Mouse (Mus musculus) lung, embryonic 14.5 days (tissue): Measurements from ENCODE around the gene Irf2. TPM values are rescaled to one million over a fixed set of nuclear protein-coding genes. Genes with fewer than 3 reads are reported as not detected.

Source experiments
- ATAC-seq: fragments of 200-750 bp; cut with Nextera tagmentation; 2 replicates; pipeline ENCODE4 v1.8.0; 2017; ENCODE audit warnings: mild to moderate bottlenecking, moderate TSS enrichment, moderate library complexity; ENCODE audit not compliant: insufficient read depth
- DNase-seq: peaks from one replicate; pipeline ENCODE4 v3.0.0-alpha.2; 2015
- H3K27ac ChIP-seq: fragments of 300-500 bp; sonication (generic); 2 replicates; pipeline ENCODE4 v1.5.1; 2014; ENCODE audit warnings: low read depth, mild to moderate bottlenecking, moderate library complexity
- H3K27me3 ChIP-seq: fragments of 300-500 bp; sonication (generic); 2 replicates; pipeline ENCODE4 v1.6.1; 2014; ENCODE audit warnings: low read length, control low read depth; ENCODE audit not compliant: insufficient read depth
- H3K36me3 ChIP-seq: fragments of 300-500 bp; sonication (generic); 2 replicates; pipeline ENCODE4 v1.6.1; 2014; ENCODE audit warnings: control low read depth; ENCODE audit not compliant: insufficient read depth
- H3K4me1 ChIP-seq: fragments of 300-500 bp; sonication (generic); 2 replicates; pipeline ENCODE4 v1.6.1; 2014; ENCODE audit warnings: antibody characterized with exemption, control low read depth; ENCODE audit not compliant: insufficient read depth
- H3K4me2 ChIP-seq: fragments of 300-500 bp; sonication (generic); 2 replicates; pipeline ENCODE4 v1.6.1; 2014; ENCODE audit warnings: mild to moderate bottlenecking
- H3K4me3 ChIP-seq: fragments of 300-500 bp; sonication (generic); 2 replicates; pipeline ENCODE4 v1.5.1; 2014; ENCODE audit warnings: low read depth, low read length
- H3K9ac ChIP-seq: fragments of 300-500 bp; sonication (generic); 2 replicates; pipeline ENCODE4 v1.6.1; 2014
- H3K9me3 ChIP-seq: fragments of 300-500 bp; sonication (generic); 2 replicates; pipeline ENCODE4 v1.6.1; 2016; ENCODE audit warnings: low read depth, low read length, control low read depth
- CTCF ChIP-seq: IDR thresholded peaks from 2 replicates; pipeline ENCODE4 v1.5.1; 2016; ENCODE audit warnings: antibody characterized with exemption, low read depth
- WGBS: fragments of 180-500 bp; shearing (Covaris S2); extraction: QIAGEN DNeasy Blood & Tissue Kit; methylation state at CpG from one replicate; pipeline ENCODE4 v1.1.7; 2014; 5-methylcytosine and 5-hydroxymethylcytosine counted together
- polyA plus RNA-seq: library from polyadenylated mRNA; unstranded; fragments of >200 nt; fragmentation: Nextera tagmentation; extraction: Ambion mirVana; gene quantifications from 2 replicates; pipeline ENCODE4 v1.2.1, GENCODE M21; 2014

Gene Irf2
- polyA plus RNA-seq, 1 experiment from 2014 or later: 16.8 TPM

- WGBS: 88% methylated on average over 2 of the region's 2 CpGs
- no peak for ATAC-seq
These were observed 34.4 kb upstream of the Irf2 start for GRCm38 (mm10) chr8:46705145-46705544.

GRCm38 (mm10) chr8:46706730-46707129 is 32.8 kb upstream of the Irf2 start:
- ATAC-seq (no peak), DNase-seq (no peak)
- Histone ChIP-seq H3K36me3 (no peaks in the 10 kb centered on the region), H3K27me3 (no peaks in the 10 kb centered on the region), H3K9ac (no peak overlapping the region), H3K27ac (no peak overlapping the region), H3K9me3 (no peaks in the 10 kb centered on the region), H3K4me2 (no peak overlapping the region), H3K4me3 (no peak overlapping the region), H3K4me1 (no peaks in the 10 kb centered on the region)
- no peak for TF ChIP-seq CTCF
- WGBS: 56% methylated on average over 5 of the region's 5 CpGs

More at GRCm38 (mm10) chr8:46705145-46705544, 34.4 kb upstream of the Irf2 start:
- Histone ChIP-seq H3K9ac (no peak overlapping the region), H3K4me2 (no peak overlapping the region), H3K27me3 (no peaks in the 10 kb centered on the region), H3K27ac (no peak overlapping the region), H3K36me3 (no peaks in the 10 kb centered on the region), H3K4me1 (no peaks in the 10 kb centered on the region), H3K4me3 (no peak overlapping the region), H3K9me3 (no peaks in the 10 kb centered on the region)
- no peak for DNase-seq
- no peak for TF ChIP-seq CTCF

- Histone ChIP-seq H3K4me3 (no peak overlapping the region), H3K9me3 (no peaks in the 10 kb centered on the region), H3K27me3 (no peaks in the 10 kb centered on the region), H3K4me1 (no peaks in the 10 kb centered on the region), H3K9ac (no peak overlapping the region), H3K36me3 (no peaks in the 10 kb centered on the region), H3K4me2 (no peak overlapping the region), H3K27ac (no peak overlapping the region)
- DNase-seq (no peak), ATAC-seq (no peak)
- WGBS: 89% methylated on average over 4 of the region's 4 CpGs
- no peak for TF ChIP-seq CTCF
These were observed 30.2 kb upstream of the Irf2 start for GRCm38 (mm10) chr8:46709302-46709701.

GRCm38 (mm10) chr8:46710289-46710688 is 29.2 kb upstream of the Irf2 start:
- no peaks in the 10 kb centered on the region for H3K9me3 ChIP-seq
- DNase-seq (no peak), ATAC-seq (no peak)
- H3K4me2 ChIP-seq: no peak overlapping the region
- no peaks in the 10 kb centered on the region for H3K36me3 ChIP-seq
- no peaks in the 10 kb centered on the region for H3K4me1 ChIP-seq
- TF ChIP-seq CTCF: no peak
- no peak overlapping the region for H3K27ac ChIP-seq
- H3K27me3 ChIP-seq: no peaks in the 10 kb centered on the region
- H3K4me3 ChIP-seq: no peak overlapping the region
- WGBS: 80% methylated on average over 8 of the region's 8 CpGs
- no peak overlapping the region for H3K9ac ChIP-seq

- peaks cover 3% of the 10 kb centered on the region; the same call in 1 of the 2 replicates for H3K4me1 ChIP-seq
- no peaks in the 10 kb centered on the region for H3K27me3 ChIP-seq
- no peak overlapping the region for H3K4me3 ChIP-seq
- H3K27ac ChIP-seq: no peak overlapping the region
- H3K36me3 ChIP-seq: no peaks in the 10 kb centered on the region
- H3K9ac ChIP-seq: no peak overlapping the region
- no peaks in the 10 kb centered on the region for H3K9me3 ChIP-seq
- 56% methylated on average over 2 of the region's 2 CpGs for WGBS
- DNase-seq (no peak), ATAC-seq (no peak)
- H3K4me2 ChIP-seq: no peak overlapping the region
- TF ChIP-seq CTCF: no peak
These were observed 28.0 kb upstream of the Irf2 start for GRCm38 (mm10) chr8:46711496-46711895.

GRCm38 (mm10) chr8:46713178-46713577 is 26.4 kb upstream of the Irf2 start:
- DNase-seq: no peak
- Histone ChIP-seq H3K36me3 (no peaks in the 10 kb centered on the region), H3K4me3 (no peak overlapping the region), H3K4me2 (no peak overlapping the region), H3K9me3 (no peaks in the 10 kb centered on the region), H3K9ac (no peak overlapping the region), H3K27ac (no peak overlapping the region), H3K4me1 (peaks cover 3% of the 10 kb centered on the region; the same call in 1 of the 2 replicates), H3K27me3 (no peaks in the 10 kb centered on the region)
- TF ChIP-seq CTCF: no peak
- 92% methylated on average over 11 of the region's 11 CpGs for WGBS
- no peak for ATAC-seq

- Histone ChIP-seq H3K4me3 (no peak overlapping the region), H3K9ac (no peak overlapping the region), H3K36me3 (no peaks in the 10 kb centered on the region), H3K4me1 (peaks cover 3% of the 10 kb centered on the region; the same call in 1 of the 2 replicates), H3K27ac (no peak overlapping the region), H3K27me3 (no peaks in the 10 kb centered on the region), H3K4me2 (no peak overlapping the region), H3K9me3 (no peaks in the 10 kb centered on the region)
- 58% methylated on average over 6 of the region's 6 CpGs for WGBS
- ATAC-seq (no peak), DNase-seq (no peak)
- no peak for TF ChIP-seq CTCF
These were observed 25.7 kb upstream of the Irf2 start for GRCm38 (mm10) chr8:46713844-46714243.

GRCm38 (mm10) chr8:46714400-46714799 is 25.1 kb upstream of the Irf2 start:
- no peak overlapping the region for H3K9ac ChIP-seq
- WGBS: 57% methylated on average over 3 of the region's 3 CpGs
- ATAC-seq: no peak

More at GRCm38 (mm10) chr8:46714400-46714799, 25.1 kb upstream of the Irf2 start:
- Histone ChIP-seq H3K9me3 (no peaks in the 10 kb centered on the region), H3K27me3 (no peaks in the 10 kb centered on the region), H3K36me3 (no peaks in the 10 kb centered on the region), H3K4me2 (no peak overlapping the region), H3K4me3 (no peak overlapping the region), H3K27ac (no peak overlapping the region), H3K4me1 (peaks cover 3% of the 10 kb centered on the region; the same call in 1 of the 2 replicates)
- no peak for TF ChIP-seq CTCF
- no peak for DNase-seq
